Mouse (Mus musculus) fat pad, adult 2 months (tissue): ENCODE data around the gene Fblim1.

Experiments used
- DNase-seq: peaks from one replicate; pipeline ENCODE4 v3.0.0-alpha.2; 2011; ENCODE audit warnings: low read depth, low spot score; ENCODE audit errors: extremely low read depth

Fblim1 gene

GRCm38 (mm10) chr4:141605861-141606260, at the start of gene Fblim1:
TSS of gene Fblim1 (minus strand) at chr4:141606096.
- no peak for DNase-seq

- no peak for DNase-seq
Measured at GRCm38 (mm10) chr4:141654509-141654908, 48.6 kb upstream of the Fblim1 start.

DNA sequence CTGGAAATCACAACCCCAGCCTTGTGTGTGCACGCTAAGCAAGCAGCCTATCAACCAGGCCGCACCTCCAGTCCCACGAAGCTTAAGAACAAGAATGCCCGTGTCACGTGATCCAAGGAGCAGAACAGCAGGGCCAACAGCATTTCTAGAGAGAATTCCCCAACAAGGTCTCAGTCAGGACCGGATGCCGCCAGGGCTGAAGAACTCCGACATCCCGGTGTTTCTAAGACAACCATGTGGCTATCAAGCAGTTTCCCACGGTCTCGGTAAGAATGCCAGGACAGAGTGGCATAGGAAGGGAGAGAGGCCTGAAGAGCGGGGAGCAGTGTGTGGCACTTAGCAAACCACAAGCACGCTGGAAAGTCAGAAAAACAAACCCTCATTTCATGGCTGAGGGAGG, 47.9 kb upstream of the Fblim1 start:
- DNase-seq: no peak

DNA sequence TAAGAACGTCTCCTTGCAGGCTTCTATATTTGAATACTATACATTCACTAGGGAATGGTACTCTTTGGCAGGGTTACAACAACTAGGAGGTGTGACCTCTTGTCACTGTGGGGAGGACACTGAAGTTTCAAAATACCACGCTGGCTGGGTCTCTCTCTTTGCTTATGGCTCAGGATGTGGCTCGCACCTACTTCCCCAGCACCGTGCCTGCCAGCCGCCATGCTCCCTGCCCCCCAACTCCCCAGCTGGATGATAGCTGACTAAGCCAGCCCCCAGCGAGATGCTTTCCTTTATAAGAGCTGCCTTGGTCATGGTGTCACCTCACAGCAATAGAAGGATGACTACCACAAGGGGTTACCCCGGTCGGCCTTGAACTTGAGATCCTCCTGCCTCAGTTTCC, 47.1 kb upstream of the Fblim1 start:
- no peak for DNase-seq

- DNase-seq: no peak
Measured at GRCm38 (mm10) chr4:141651944-141652343, 46.0 kb upstream of the Fblim1 start.

- DNase-seq: no peak
Measured at GRCm38 (mm10) chr4:141651286-141651685, 45.4 kb upstream of the Fblim1 start.

GRCm38 (mm10) chr4:141649244-141649643, 43.3 kb upstream of the Fblim1 start:
- DNase-seq: no peak

DNA sequence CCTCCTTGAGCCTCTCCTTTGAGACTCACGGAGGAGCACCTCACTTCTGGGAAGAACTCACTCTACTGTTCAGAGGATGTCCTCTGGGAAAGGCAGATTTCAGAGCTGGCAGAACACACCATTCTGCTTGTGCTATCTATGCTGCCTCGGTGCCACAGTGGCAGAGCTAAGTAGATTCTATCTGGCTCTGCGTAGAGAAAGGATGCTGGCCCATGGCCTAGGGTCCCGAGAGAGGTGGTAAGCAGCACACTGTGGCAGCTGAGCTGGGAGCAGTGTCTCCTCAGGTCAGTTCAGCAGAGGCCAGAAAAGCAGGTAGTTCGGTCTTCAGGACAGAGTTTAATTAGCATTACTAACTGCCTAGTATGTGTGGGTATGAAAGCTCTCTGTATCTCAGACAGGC, 42.4 kb upstream of the Fblim1 start:
- no peak for DNase-seq

GRCm38 (mm10) chr4:141647187-141647586, 41.3 kb upstream of the Fblim1 start:
- DNase-seq: no peak

- DNase-seq: no peak
Measured at GRCm38 (mm10) chr4:141645988-141646387, 40.1 kb upstream of the Fblim1 start.

DNA sequence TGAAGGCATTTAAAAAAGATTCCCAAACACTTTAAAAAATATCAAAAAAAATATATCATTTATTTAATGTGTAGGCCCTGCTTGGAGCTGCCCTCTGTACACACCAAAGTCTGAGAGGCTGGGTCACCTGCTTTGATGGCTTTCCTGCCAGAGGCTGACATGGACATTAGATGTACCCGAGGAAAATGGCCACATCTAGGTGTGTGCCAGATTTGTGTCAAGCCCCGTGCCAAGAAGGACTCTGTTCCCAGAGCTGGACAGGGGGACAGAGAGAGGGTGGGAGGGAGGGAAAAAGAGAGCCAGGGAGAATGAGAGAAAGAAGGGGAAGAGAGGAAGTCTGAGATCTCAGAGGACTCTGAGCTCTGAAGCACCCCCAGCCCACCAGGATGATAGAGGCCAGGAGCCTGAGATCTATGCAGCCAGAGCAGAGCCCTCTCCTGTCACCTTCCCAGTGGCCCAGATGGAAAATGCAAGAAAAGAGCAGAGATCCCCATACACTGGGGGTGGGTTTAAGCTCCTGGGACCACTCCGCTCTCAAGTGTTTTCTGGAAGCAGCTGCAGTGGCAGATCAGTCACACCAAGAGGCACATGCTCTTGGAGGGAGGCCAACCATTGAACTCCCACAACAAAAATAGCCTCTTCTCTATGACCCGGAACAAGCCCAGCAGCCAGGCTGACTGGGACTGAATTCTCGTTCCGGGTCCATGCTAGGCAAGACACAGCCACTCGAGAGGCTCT, 37.4 kb upstream of the Fblim1 start:
- no peak for DNase-seq

- DNase-seq: no peak
Measured at GRCm38 (mm10) chr4:141641961-141642811, 36.3 kb upstream of the Fblim1 start.

- no peak for DNase-seq
Measured at GRCm38 (mm10) chr4:141641353-141641771, 35.5 kb upstream of the Fblim1 start.

GRCm38 (mm10) chr4:141639474-141639873, 33.6 kb upstream of the Fblim1 start:
- DNase-seq: no peak

GRCm38 (mm10) chr4:141636693-141637092, 30.8 kb upstream of the Fblim1 start:
- DNase-seq: no peak

- DNase-seq: no peak
Measured at GRCm38 (mm10) chr4:141635991-141636390, 30.1 kb upstream of the Fblim1 start.

DNA sequence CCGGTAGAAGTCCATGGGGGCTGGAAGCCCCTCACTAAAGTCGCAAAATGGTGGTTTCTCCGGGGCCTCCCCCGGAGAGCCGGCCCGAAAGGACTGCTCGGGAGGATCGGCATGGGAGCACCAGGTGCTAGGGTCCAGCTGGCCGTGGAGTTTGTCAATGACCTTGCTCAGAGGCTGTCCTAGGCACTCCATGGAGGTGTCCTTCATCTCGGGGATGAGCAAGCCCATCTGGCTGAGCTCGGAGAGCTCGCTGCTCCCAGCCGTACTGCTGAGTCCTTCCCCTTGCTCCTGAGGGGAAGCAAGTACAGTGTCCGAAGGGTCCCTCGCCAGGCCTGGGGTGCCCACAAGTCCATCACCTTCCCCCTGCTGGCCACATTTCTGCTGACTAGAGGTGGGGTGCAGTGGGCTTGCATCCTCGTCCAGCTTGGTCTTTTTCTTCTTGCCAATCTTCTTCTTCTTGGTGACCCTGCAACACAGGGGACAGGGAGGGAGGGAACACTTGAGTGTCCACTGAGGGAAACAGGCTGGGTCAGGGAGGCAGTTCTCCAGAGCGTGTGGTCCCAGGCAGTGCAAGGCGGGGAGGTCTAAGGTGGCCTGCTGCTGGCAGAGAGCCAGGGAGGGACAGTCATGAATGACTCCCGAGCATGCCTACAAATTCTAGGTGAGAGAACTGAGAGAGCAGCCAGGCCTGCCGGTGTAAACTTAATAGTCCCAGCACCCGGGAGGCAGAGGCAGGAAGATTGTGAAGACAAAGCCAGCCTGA, 26.4 kb upstream of the Fblim1 start:
- DNase-seq: no peak

GRCm38 (mm10) chr4:141631250-141631649, 25.4 kb upstream of the Fblim1 start:
- no peak for DNase-seq

DNA sequence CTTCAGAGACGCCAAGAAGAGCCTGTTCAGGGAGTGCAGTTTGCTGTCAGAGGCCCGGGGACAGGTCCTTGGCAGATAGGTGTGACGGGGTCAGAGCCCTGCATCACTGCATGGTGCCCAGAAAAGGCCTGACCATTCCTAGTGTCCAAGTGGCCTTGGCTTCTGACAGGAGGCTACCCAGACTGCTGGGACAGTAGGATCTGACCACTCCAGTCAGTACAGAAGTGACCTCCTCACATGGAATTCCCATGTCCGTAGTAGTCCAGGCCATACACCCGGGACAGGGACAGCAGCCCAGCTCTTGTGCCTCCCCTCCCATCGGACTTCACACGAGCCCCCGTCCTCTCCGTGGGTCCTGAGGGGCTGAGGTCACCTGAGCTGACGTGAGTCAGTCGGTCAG, 24.1 kb upstream of the Fblim1 start:
- no peak for DNase-seq

GRCm38 (mm10) chr4:141628661-141629060, 22.8 kb upstream of the Fblim1 start:
- no peak for DNase-seq

GRCm38 (mm10) chr4:141627502-141627901, 21.6 kb upstream of the Fblim1 start:
- peak; percentile 46 for DNase-seq
